8 mouse cellular contexts compared by ENCODE assay signal in genomic region chr10:128697072-128697725, GRCm38 (mm10). TPM values are rescaled to one million over a fixed set of nuclear protein-coding genes. Genes with fewer than 3 reads are reported as not detected.
DNase-seq lines count a peak whose midpoint lies in the region; ATAC-seq and TF ChIP-seq lines count a peak whose summit lies in the region.

No protein-coding gene starts in this region.

- whole genome bisulfite sequencing in kidney, embryonic 14.5 days = 84% methylated on average over 6 of the region's 6 CpGs
- 80% methylated on average over 6 of the region's 6 CpGs for WGBS in forebrain, postnatal 0 days
- WGBS in midbrain, embryonic 11.5 days = 85% methylated on average over 6 of the region's 6 CpGs

- DNase-seq in kidney, adult 9 months = no peak
- DNase-seq in MN1 (ENCODE audit: low spot score) = peak; percentile 23
- no peak for DNase-seq in forebrain, postnatal 0 days
- peak; percentile 87 for DNase-seq in midbrain, embryonic 11.5 days (ENCODE audit: low spot score, missing footprints)
- DNase-seq in left cerebral cortex, adult 9 months (ENCODE audit: low spot score in 2 of 2) = no peak
- DNase-seq in gastrocnemius, postnatal 14 days = no peak

- TF ChIP-seq CTCF in forebrain, postnatal 0 days (IDR thresholded peaks at IDR 0.05; ENCODE audit: low read depth) = peak; percentile 24; the same call in 1 of the 2 replicates

- no peak overlapping the region for H3K9ac ChIP-seq in kidney, embryonic 14.5 days (ENCODE audit: low read depth, low read length)
- peak overlapping the region; percentile 36; the same call in 1 of the 2 replicates for H3K9ac ChIP-seq in forebrain, postnatal 0 days
- no peak overlapping the region for H3K9ac ChIP-seq in midbrain, embryonic 11.5 days (ENCODE audit: low read length)

- H3K4me2 ChIP-seq in kidney, embryonic 14.5 days (replicated peaks; ENCODE audit: low read depth, low read length) = peak overlapping the region; percentile 46; the same call in 1 of the 2 replicates
- peak overlapping the region; percentile 50 for H3K4me2 ChIP-seq in forebrain, postnatal 0 days (ENCODE audit: low read depth)
- peak overlapping the region; percentile 37; the same call in 1 of the 2 replicates for H3K4me2 ChIP-seq in midbrain, embryonic 11.5 days

- intact Hi-C loops in gastrocnemius, postnatal 14 days (cut with DNase I; ENCODE audit: low total_unique reads) = no loop called here

- no peaks in the 10 kb centered on the region for H3K27me3 ChIP-seq in kidney, embryonic 14.5 days (ENCODE audit: control insufficient read depth, insufficient read depth, low read length)
- H3K27me3 ChIP-seq in forebrain, postnatal 0 days (ENCODE audit: insufficient read depth, low read length) = no peaks in the 10 kb centered on the region
- no peaks in the 10 kb centered on the region for H3K27me3 ChIP-seq in midbrain, embryonic 11.5 days (ENCODE audit: control insufficient read depth, insufficient read depth, low read length)

- ATAC-seq in kidney, embryonic 14.5 days (ENCODE audit: low FRiP score, low TSS enrichment) = no peak
- no peak for ATAC-seq in forebrain, postnatal 0 days
- ATAC-seq in midbrain, embryonic 11.5 days (ENCODE audit: low FRiP score) = no peak
- ATAC-seq in megakaryocyte-erythroid progenitor cell, adult 5-6 weeks (replicated peaks; ENCODE audit: low FRiP score, low TSS enrichment, poor library complexity, severe bottlenecking) = no peak

- 0 out of 2 replicates have a peak, but pooled peaks cover 7% of the 10 kb centered on the region for H3K4me1 ChIP-seq in kidney, embryonic 14.5 days (ENCODE audit: control insufficient read depth, insufficient read depth, low read length)
- no peaks in the 10 kb centered on the region for H3K4me1 ChIP-seq in forebrain, postnatal 0 days (ENCODE audit: insufficient read depth)
- H3K4me1 ChIP-seq in midbrain, embryonic 11.5 days (ENCODE audit: control insufficient read depth, insufficient read depth, low read length) = peaks cover 7% of the 10 kb centered on the region; the same call in 1 of the 2 replicates

- no peaks in the 10 kb centered on the region for H3K9me3 ChIP-seq in kidney, embryonic 14.5 days (ENCODE audit: control insufficient read depth, low read length)
- H3K9me3 ChIP-seq in forebrain, postnatal 0 days (ENCODE audit: low read length) = no peaks in the 10 kb centered on the region
- no peaks in the 10 kb centered on the region for H3K9me3 ChIP-seq in midbrain, embryonic 11.5 days (ENCODE audit: control insufficient read depth, low read length)

- no peak overlapping the region for H3K4me3 ChIP-seq in kidney, embryonic 14.5 days (ENCODE audit: low read length)
- H3K4me3 ChIP-seq in forebrain, postnatal 0 days (ENCODE audit: low read depth, low read length) = peak overlapping the region; percentile 34; the same call in 1 of the 2 replicates
- no peak overlapping the region for H3K4me3 ChIP-seq in midbrain, embryonic 11.5 days (ENCODE audit: low read depth, low read length)

- H3K27ac ChIP-seq in kidney, embryonic 14.5 days (ENCODE audit: low read depth, low read length) = no peak overlapping the region
- H3K27ac ChIP-seq in forebrain, postnatal 0 days (ENCODE audit: low read depth, low read length) = peak overlapping the region; percentile 64; the same call in 1 of the 2 replicates
- H3K27ac ChIP-seq in midbrain, embryonic 11.5 days (ENCODE audit: low read depth, low read length) = no peak overlapping the region

- peaks cover 44% of the 10 kb centered on the region for H3K36me3 ChIP-seq in kidney, embryonic 14.5 days (ENCODE audit: control insufficient read depth, insufficient read depth, low read length)
- H3K36me3 ChIP-seq in forebrain, postnatal 0 days (ENCODE audit: insufficient read depth) = no peaks in the 10 kb centered on the region
- H3K36me3 ChIP-seq in midbrain, embryonic 11.5 days (ENCODE audit: control insufficient read depth, insufficient read depth, low read length) = peaks cover 4% of the 10 kb centered on the region

RNA-seq across cellular contexts. Expression of gene Rab5b, which starts 1.1 kb away (rescaled TPM):
- 34.9 and 54.6 TPM in 2 replicates for polyA plus RNA-seq in kidney, embryonic 14.5 days (2014; fragmentation: Nextera tagmentation; extraction: Ambion mirVana)
- 133 TPM in 2 replicates for total RNA-seq in forebrain, postnatal 0 days (2014; rRNA removed)
- polyA plus RNA-seq in forebrain, postnatal 0 days (2015; fragmentation: Nextera tagmentation; extraction: Ambion mirVana) = 104 and 118 TPM in 2 replicates
- polyA plus RNA-seq in midbrain, embryonic 11.5 days (2014; fragmentation: Nextera tagmentation; extraction: Ambion mirVana) = 80.1 and 82.6 TPM in 2 replicates
- 10 to 100 TPM; 75.2 to 78.2 TPM for total RNA-seq in gastrocnemius, postnatal 14 days (2021)
- total RNA-seq in megakaryocyte-erythroid progenitor cell, adult 5-6 weeks (2014; fragmentation: Nextera tagmentation) = 16.2 and 22.1 TPM in 2 replicates
- total RNA-seq in megakaryocyte-erythroid progenitor cell, adult 5-6 weeks (2017) = 16.6 and 19.1 TPM in 2 replicates

RNA-seq across cellular contexts. Expression of gene Pmel, which starts 6.8 kb away (rescaled TPM):
- 1.0 and 2.6 TPM in 2 replicates for polyA plus RNA-seq in kidney, embryonic 14.5 days (2014; fragmentation: Nextera tagmentation; extraction: Ambion mirVana)
- total RNA-seq in forebrain, postnatal 0 days (2014; rRNA removed) = 0.85 and 1.2 TPM in 2 replicates
- 0.67 and 0.86 TPM in 2 replicates for polyA plus RNA-seq in forebrain, postnatal 0 days (2015; fragmentation: Nextera tagmentation; extraction: Ambion mirVana)
- 2.2 and 3.1 TPM in 2 replicates for polyA plus RNA-seq in midbrain, embryonic 11.5 days (2014; fragmentation: Nextera tagmentation; extraction: Ambion mirVana)
- total RNA-seq in gastrocnemius, postnatal 14 days (2021) = 1 to 10 TPM in 1 of 2 experiments, under 1 TPM in 1; 0.71 to 1.2 TPM
- total RNA-seq in megakaryocyte-erythroid progenitor cell, adult 5-6 weeks (2014; fragmentation: Nextera tagmentation) = not detected in 2 replicates
- total RNA-seq in megakaryocyte-erythroid progenitor cell, adult 5-6 weeks (2017) = not detected in 2 replicates

RNA-seq across cellular contexts. Expression of gene Cdk2, which starts 7.6 kb away (rescaled TPM):
- polyA plus RNA-seq in kidney, embryonic 14.5 days (2014; fragmentation: Nextera tagmentation; extraction: Ambion mirVana) = 98.1 and 103 TPM in 2 replicates
- total RNA-seq in forebrain, postnatal 0 days (2014; rRNA removed) = 8.5 and 10.0 TPM in 2 replicates
- 9.9 and 10.3 TPM in 2 replicates for polyA plus RNA-seq in forebrain, postnatal 0 days (2015; fragmentation: Nextera tagmentation; extraction: Ambion mirVana)
- 98.9 and 99.1 TPM in 2 replicates for polyA plus RNA-seq in midbrain, embryonic 11.5 days (2014; fragmentation: Nextera tagmentation; extraction: Ambion mirVana)
- 1 to 10 TPM; 7.5 to 8.5 TPM for total RNA-seq in gastrocnemius, postnatal 14 days (2021)
- 68.6 and 94.9 TPM in 2 replicates for total RNA-seq in megakaryocyte-erythroid progenitor cell, adult 5-6 weeks (2014; fragmentation: Nextera tagmentation)
- total RNA-seq in megakaryocyte-erythroid progenitor cell, adult 5-6 weeks (2017) = 46.7 and 66.1 TPM in 2 replicates

RNA-seq across cellular contexts. Expression of gene Suox, which starts 23.3 kb away (rescaled TPM):
- 6.8 and 10.1 TPM in 2 replicates for polyA plus RNA-seq in kidney, embryonic 14.5 days (2014; fragmentation: Nextera tagmentation; extraction: Ambion mirVana)
- 10.6 and 12.6 TPM in 2 replicates for total RNA-seq in forebrain, postnatal 0 days (2014; rRNA removed)
- 8.4 and 10.1 TPM in 2 replicates for polyA plus RNA-seq in forebrain, postnatal 0 days (2015; fragmentation: Nextera tagmentation; extraction: Ambion mirVana)
- polyA plus RNA-seq in midbrain, embryonic 11.5 days (2014; fragmentation: Nextera tagmentation; extraction: Ambion mirVana) = 12.5 and 12.7 TPM in 2 replicates
- 10 to 100 TPM; 11.8 to 12.8 TPM for total RNA-seq in gastrocnemius, postnatal 14 days (2021)
- 7.0 and 7.8 TPM in 2 replicates for total RNA-seq in megakaryocyte-erythroid progenitor cell, adult 5-6 weeks (2014; fragmentation: Nextera tagmentation)
- 4.6 and 5.1 TPM in 2 replicates for total RNA-seq in megakaryocyte-erythroid progenitor cell, adult 5-6 weeks (2017)

RNA-seq across cellular contexts. Expression of gene Dgka, which starts 47.5 kb away (rescaled TPM):
- 4.1 and 4.7 TPM in 2 replicates for polyA plus RNA-seq in kidney, embryonic 14.5 days (2014; fragmentation: Nextera tagmentation; extraction: Ambion mirVana)
- total RNA-seq in forebrain, postnatal 0 days (2014; rRNA removed) = 5.6 and 7.2 TPM in 2 replicates
- 4.3 and 4.8 TPM in 2 replicates for polyA plus RNA-seq in forebrain, postnatal 0 days (2015; fragmentation: Nextera tagmentation; extraction: Ambion mirVana)
- 5.4 and 5.7 TPM in 2 replicates for polyA plus RNA-seq in midbrain, embryonic 11.5 days (2014; fragmentation: Nextera tagmentation; extraction: Ambion mirVana)
- total RNA-seq in gastrocnemius, postnatal 14 days (2021) = 10 to 100 TPM in 1 of 2 experiments, 1 to 10 TPM in 1; 8.3 to 10.8 TPM
- 10.6 and 11.4 TPM in 2 replicates for total RNA-seq in megakaryocyte-erythroid progenitor cell, adult 5-6 weeks (2014; fragmentation: Nextera tagmentation)
- 1.0 and 6.1 TPM in 2 replicates for total RNA-seq in megakaryocyte-erythroid progenitor cell, adult 5-6 weeks (2017)

Comparison
In these comparisons a context has a peak if more than half of its experiments do, and no peak if none do; other contexts are left out.
1. DNase-seq: peak in MN1 (single experiment) and midbrain, embryonic 11.5 days (single experiment); none in kidney, adult 9 months (single experiment), forebrain, postnatal 0 days (single experiment), left cerebral cortex, adult 9 months (0 of 2) and gastrocnemius, postnatal 14 days (single experiment).
2. Peak in every context shown above with its lines, with median percentiles within 50 percentile points of each other: H3K4me2 ChIP-seq.